Mouse (Mus musculus) WW6 (cell line): ENCODE data around the gene Clk3.
"Not testable (repeated sequence)": the region's sequence is repeated elsewhere in the genome, so short reads cannot be mapped to it uniquely, and the experiment has no call there.

Source experiments
- DNase-seq: peaks from one replicate; pipeline ENCODE4 v3.0.0-alpha.2; 2013; ENCODE audit warnings: low read depth, low spot score

Gene Clk3

DNA sequence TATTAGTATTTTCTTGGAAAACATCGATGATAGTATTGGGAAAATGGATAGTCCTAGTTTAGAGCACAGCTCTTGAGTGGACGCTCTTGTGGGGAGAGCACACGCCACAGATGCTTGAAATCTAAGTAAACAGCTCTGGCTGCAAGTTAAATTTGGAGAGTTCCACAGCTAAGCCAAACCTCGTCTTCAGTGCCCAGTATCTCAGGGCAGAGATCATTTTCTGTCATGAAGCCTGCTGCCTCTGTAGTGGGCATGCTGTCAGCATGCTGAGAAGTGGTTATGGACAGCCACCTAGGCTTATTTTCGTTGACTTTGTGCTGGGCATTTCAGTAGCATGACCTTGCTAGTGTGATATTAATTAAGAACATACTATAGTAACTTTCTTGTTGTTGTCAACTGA is 41.9 kb downstream of the Clk3 start:
- no peak for DNase-seq

DNA sequence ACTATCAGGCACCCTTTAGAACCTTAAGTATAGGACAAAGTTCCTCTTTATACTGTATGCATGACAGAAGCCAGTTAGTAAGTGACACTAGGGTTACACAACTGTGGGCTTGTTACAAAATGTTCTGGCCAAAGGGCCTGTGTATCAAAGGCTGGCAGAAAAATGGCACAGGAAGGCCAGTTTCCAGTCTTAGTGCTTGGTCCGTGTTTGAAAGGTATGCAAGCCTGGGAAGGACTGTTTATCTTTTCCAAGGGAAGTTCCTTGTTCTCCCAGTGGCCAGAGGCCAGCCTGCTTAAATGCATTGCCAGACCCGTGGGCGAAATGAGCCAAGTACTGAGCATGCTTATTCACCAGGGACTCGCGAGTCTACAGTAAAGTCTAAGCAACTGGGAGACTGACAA is 42.3 kb downstream of the Clk3 start:
- DNase-seq: no peak

DNA sequence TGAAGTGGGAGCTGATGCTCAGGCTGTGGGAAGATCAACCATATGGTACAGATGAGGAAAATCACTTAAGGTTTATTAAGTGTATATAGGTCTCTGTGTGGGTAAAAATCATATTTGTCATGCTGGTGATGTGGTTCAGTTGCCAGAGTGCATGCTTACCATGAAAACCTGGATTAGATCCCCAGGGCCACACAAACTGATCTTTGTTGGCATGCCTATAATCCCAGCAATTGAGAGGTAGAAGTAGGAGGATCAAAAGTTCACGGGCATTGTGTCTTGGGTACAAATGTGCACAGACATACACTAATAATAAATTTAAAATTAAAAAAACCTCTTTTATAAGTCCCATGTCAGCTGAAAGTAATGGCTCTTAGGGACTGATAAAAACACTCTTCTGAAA is 43.3 kb downstream of the Clk3 start:
- no peak for DNase-seq

DNA sequence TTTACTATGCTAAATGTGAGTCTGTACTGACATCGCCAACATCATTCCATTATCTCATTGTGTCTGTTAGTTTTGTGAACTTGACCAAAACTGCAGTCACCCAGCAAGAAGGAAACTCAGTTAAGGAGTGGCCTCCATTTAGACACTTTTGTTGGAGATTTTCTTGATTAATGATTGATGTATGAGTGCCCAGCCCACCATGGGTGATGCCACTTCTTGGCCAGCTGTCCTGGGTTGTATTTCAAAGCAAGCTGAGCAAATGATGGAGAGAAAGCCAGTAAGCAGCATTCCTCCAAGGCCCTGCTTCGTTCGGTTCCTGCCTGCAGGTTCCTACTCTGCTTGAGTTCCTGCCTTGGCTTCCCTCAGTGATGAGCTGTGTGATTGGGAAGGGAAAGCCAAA is 44.9 kb downstream of the Clk3 start:
- no peak for DNase-seq

DNA sequence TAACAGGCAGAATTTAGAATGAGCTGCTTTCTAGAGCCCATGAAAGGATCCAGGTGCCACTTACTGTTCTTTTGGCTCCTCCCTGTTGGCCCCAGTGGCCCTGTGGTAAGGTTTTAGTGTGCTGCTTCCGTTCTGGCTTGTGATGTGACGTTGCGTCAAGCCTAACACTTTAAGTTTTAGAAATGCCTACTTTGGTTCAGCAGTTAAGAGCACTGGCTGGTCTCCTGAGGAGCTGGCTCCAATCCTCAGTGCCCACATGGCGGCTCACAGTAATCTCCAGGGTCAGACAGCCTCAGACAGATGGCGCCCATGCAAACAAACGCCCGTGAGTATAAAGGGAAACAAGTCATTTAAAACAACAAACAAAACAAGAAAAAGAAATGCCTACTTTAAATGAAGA is 47.3 kb downstream of the Clk3 start:
- no peak for DNase-seq

DNA sequence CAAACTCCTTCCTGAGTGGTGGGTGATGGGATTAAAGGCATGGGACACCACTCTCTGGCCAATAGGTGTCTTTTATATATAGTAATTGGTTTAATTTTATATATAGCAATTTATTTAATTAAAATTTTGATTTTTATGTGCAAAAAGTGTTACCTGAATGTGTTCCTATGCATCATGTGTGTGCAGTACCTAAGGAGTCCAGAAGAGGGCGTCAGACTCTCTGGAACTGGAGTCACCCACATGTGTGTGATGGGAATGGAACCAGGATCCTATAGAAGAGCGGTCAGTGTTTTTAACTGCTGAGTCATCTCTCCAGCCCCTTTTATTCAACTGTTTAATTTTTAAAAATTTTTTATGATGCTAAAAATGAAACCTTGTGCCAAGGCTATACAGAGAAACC is 53.5 kb downstream of the Clk3 start:
- no peak for DNase-seq

DNA sequence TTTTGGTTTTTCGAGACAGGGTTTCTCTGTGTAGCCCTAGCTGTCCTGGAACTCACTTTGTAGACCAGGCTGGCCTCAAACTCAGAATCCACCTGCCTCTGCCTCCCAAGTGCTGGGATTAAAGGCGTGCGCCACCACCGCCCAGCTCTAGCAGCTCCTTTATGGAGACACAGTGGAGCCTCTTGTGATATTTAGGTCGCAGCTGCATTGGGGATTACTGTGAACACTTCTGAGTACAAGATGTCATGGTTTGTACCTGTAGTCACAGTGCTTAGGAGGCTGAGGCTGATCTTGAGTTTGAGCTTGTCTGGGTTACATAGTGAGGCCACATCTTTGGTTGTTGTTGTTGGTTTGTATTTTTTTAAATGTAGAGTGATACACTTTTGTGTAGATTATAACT is 55.4 kb downstream of the Clk3 start:
- DNase-seq: not testable (repeated sequence)

DNA sequence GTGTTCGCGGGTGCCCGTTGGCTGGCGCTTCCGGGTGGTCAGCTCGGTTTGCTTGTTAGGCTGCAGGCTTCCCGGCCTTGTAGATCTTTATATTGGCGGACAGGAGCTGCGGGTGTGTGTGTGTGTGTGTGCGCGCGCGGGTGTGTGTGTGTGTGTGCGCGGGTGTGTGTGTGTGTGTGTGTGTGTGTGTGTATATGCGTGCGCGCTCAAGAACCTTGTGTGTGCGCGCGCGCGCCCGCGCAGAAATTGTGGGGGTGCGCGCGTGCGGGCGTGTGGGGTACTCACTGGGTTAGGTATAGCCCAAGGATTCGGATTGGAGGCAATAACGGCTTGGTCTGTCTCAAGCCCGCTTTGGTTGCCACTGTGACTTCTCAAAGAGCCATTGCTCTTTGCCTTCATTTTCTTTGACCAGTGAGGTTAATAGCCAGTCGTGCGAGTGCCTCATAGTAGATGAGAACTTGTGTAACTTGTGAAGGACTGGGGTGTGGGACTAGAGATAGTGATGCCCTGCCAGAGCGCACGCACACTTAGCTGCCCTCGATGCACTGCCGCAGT is 56.9 kb downstream of the Clk3 start:
- DNase-seq: no peak

DNA sequence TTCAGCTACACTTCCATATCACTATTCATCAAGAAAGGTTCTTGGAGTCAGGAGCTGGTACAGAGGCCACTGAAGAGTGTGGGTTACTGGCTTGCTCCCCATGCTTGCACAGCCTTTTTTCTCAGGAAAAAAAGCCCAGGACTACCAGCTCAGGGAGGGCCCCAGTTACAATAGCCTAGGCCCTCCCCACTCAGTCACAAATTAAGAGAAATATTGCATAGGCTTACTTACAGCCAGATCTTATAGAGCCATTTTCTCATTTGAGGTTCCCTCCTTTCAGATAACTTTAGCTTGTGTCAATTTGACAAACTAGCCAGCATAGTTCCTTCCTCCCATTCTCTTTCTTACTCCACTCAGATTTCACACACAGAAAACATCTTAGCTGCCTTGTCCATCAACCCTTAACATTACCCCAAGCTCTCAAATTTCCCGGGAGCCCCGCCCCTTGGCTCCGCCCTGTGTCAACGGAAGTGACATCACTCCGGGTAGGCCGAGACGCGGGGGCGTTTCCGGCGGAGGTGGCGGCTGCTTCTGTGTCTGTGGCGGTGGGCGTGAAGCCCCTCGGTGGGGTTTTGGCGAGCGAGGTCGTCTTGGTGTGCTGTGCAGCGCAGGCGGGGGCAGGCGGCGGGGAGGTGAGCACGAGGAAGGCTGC is 57.5 kb downstream of the Clk3 start, which contains the start of gene Edc3:
Edc3 (plus strand) TSS at position 473 of the 652 bp plus-strand sequence.
- peak; percentile 55 for DNase-seq

DNA sequence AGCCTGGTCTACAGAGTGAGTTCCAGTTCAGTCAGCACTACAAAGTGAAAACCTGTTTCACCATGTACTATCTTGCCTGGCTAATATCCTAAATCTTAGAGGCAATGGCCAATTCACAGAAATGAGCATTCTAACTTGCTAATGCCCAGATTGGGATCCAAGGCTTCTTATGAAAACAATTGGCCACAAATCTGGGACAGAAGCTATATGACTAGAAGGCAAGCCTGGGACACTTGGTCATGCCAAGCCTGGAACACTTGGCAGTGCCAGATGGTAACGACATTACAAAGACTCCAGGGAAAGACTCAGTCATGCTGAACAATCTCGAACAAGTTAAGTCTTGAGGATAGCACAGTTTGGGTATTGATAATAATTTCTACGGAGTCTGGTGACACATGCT is 59.2 kb downstream of the Clk3 start:
- no peak for DNase-seq
